Mouse (Mus musculus): ENCODE measurements around the gene Auts2. TPM values are rescaled to one million over a fixed set of nuclear protein-coding genes. Genes with fewer than 3 reads are reported as not detected.

Gene Auts2
- total and polyA plus RNA-seq, 2 experiments from 2014 or later = 35.2 to 57.5 TPM

- DNase-seq (ENCODE audit: low spot score) (no peak), ATAC-seq (ENCODE audit: low FRiP score) (no peak)
- 73% methylated on average over 4 of the region's 4 CpGs for WGBS
- H3K4me3 ChIP-seq (ENCODE audit: low read depth, low read length) = no peak overlapping the region
- H3K4me1 ChIP-seq (ENCODE audit: insufficient read depth, low read length) = peaks cover 4% of the 10 kb centered on the region; the same call in 1 of the 2 replicates
- H3K9ac ChIP-seq (replicated peaks; ENCODE audit: low read length, poor library complexity, severe bottlenecking) = no peak overlapping the region
- no peaks in the 10 kb centered on the region for H3K9me3 ChIP-seq (ENCODE audit: low read length)
- no peak overlapping the region for H3K4me2 ChIP-seq (ENCODE audit: low read depth, low read length, poor library complexity, severe bottlenecking)
- no peak for TF ChIP-seq CTCF (IDR thresholded peaks at IDR 0.05)
- no peak overlapping the region for H3K27ac ChIP-seq (ENCODE audit: low read depth, low read length)
- H3K36me3 ChIP-seq (ENCODE audit: insufficient read depth, low read length) = no peaks in the 10 kb centered on the region
- no peaks in the 10 kb centered on the region for H3K27me3 ChIP-seq (ENCODE audit: insufficient read depth, low read length)
Measured at GRCm38 (mm10) chr5:132300794-132301193, 242.3 kb downstream of the Auts2 start.

GRCm38 (mm10) chr5:132299716-132300115 is 243.4 kb downstream of the Auts2 start:
- 88% methylated on average over 4 of the region's 4 CpGs for WGBS
- Histone ChIP-seq H3K4me1 (ENCODE audit: insufficient read depth, low read length) (peaks cover 6% of the 10 kb centered on the region; the same call in 1 of the 2 replicates), H3K4me3 (ENCODE audit: low read depth, low read length) (no peak overlapping the region), H3K9ac (replicated peaks; ENCODE audit: low read length, poor library complexity, severe bottlenecking) (no peak overlapping the region), H3K9me3 (ENCODE audit: low read length) (no peaks in the 10 kb centered on the region), H3K27ac (ENCODE audit: low read depth, low read length) (no peak overlapping the region), H3K27me3 (ENCODE audit: insufficient read depth, low read length) (no peaks in the 10 kb centered on the region), H3K4me2 (ENCODE audit: low read depth, low read length, poor library complexity, severe bottlenecking) (no peak overlapping the region), H3K36me3 (ENCODE audit: insufficient read depth, low read length) (no peaks in the 10 kb centered on the region)
- TF ChIP-seq CTCF (IDR thresholded peaks at IDR 0.05) = no peak
- no peak for ATAC-seq (ENCODE audit: low FRiP score)
- DNase-seq (ENCODE audit: low spot score) = no peak

- Histone ChIP-seq H3K4me2 (ENCODE audit: low read depth, low read length, poor library complexity, severe bottlenecking) (no peak overlapping the region), H3K9ac (replicated peaks; ENCODE audit: low read length, poor library complexity, severe bottlenecking) (no peak overlapping the region), H3K36me3 (ENCODE audit: insufficient read depth, low read length) (no peaks in the 10 kb centered on the region), H3K27ac (ENCODE audit: low read depth, low read length) (no peak overlapping the region), H3K4me3 (ENCODE audit: low read depth, low read length) (no peak overlapping the region), H3K4me1 (ENCODE audit: insufficient read depth, low read length) (0 out of 2 replicates have a peak, but pooled peaks cover 5% of the 10 kb centered on the region), H3K27me3 (ENCODE audit: insufficient read depth, low read length) (no peaks in the 10 kb centered on the region), H3K9me3 (ENCODE audit: low read length) (no peaks in the 10 kb centered on the region)
- no peak for DNase-seq (ENCODE audit: low spot score)
- TF ChIP-seq CTCF (IDR thresholded peaks at IDR 0.05) = no peak
- ATAC-seq (ENCODE audit: low FRiP score) = no peak
Measured at GRCm38 (mm10) chr5:132298996-132299395, 244.1 kb downstream of the Auts2 start.

- Histone ChIP-seq H3K9ac (replicated peaks; ENCODE audit: low read length, poor library complexity, severe bottlenecking) (no peak overlapping the region), H3K4me3 (ENCODE audit: low read depth, low read length) (no peak overlapping the region), H3K27ac (ENCODE audit: low read depth, low read length) (no peak overlapping the region), H3K9me3 (ENCODE audit: low read length) (no peaks in the 10 kb centered on the region), H3K27me3 (ENCODE audit: insufficient read depth, low read length) (no peaks in the 10 kb centered on the region), H3K4me1 (ENCODE audit: insufficient read depth, low read length) (0 out of 2 replicates have a peak, but pooled peaks cover 5% of the 10 kb centered on the region), H3K4me2 (ENCODE audit: low read depth, low read length, poor library complexity, severe bottlenecking) (no peak overlapping the region), H3K36me3 (ENCODE audit: insufficient read depth, low read length) (no peaks in the 10 kb centered on the region)
- ATAC-seq (ENCODE audit: low FRiP score) (no peak), DNase-seq (ENCODE audit: low spot score) (no peak)
- WGBS = 96% methylated on average over 7 of the region's 7 CpGs
- TF ChIP-seq CTCF (IDR thresholded peaks at IDR 0.05) = no peak
Measured at GRCm38 (mm10) chr5:132297309-132297708, 245.8 kb downstream of the Auts2 start.

- no peaks in the 10 kb centered on the region for H3K27me3 ChIP-seq (ENCODE audit: insufficient read depth, low read length)
- no peaks in the 10 kb centered on the region for H3K9me3 ChIP-seq (ENCODE audit: low read length)
- no peaks in the 10 kb centered on the region for H3K36me3 ChIP-seq (ENCODE audit: insufficient read depth, low read length)
- TF ChIP-seq CTCF (IDR thresholded peaks at IDR 0.05) = no peak
- peaks cover 11% of the 10 kb centered on the region; the same call in 1 of the 2 replicates for H3K4me1 ChIP-seq (ENCODE audit: insufficient read depth, low read length)
- H3K4me3 ChIP-seq (ENCODE audit: low read depth, low read length) = no peak overlapping the region
- no peak overlapping the region for H3K4me2 ChIP-seq (ENCODE audit: low read depth, low read length, poor library complexity, severe bottlenecking)
- DNase-seq (ENCODE audit: low spot score) (no peak), ATAC-seq (ENCODE audit: low FRiP score) (no peak)
- no peak overlapping the region for H3K9ac ChIP-seq (replicated peaks; ENCODE audit: low read length, poor library complexity, severe bottlenecking)
- WGBS = 33% methylated on average over 3 of the region's 3 CpGs
- H3K27ac ChIP-seq (ENCODE audit: low read depth, low read length) = no peak overlapping the region
Measured at GRCm38 (mm10) chr5:132294469-132294868, 248.7 kb downstream of the Auts2 start.

- WGBS = 91% methylated on average over 2 of the region's 2 CpGs
- Histone ChIP-seq H3K9me3 (ENCODE audit: low read length) (no peaks in the 10 kb centered on the region), H3K4me1 (ENCODE audit: insufficient read depth, low read length) (peaks cover 11% of the 10 kb centered on the region; the same call in 1 of the 2 replicates), H3K36me3 (ENCODE audit: insufficient read depth, low read length) (no peaks in the 10 kb centered on the region), H3K4me3 (ENCODE audit: low read depth, low read length) (no peak overlapping the region), H3K27ac (ENCODE audit: low read depth, low read length) (no peak overlapping the region), H3K4me2 (ENCODE audit: low read depth, low read length, poor library complexity, severe bottlenecking) (no peak overlapping the region), H3K27me3 (ENCODE audit: insufficient read depth, low read length) (no peaks in the 10 kb centered on the region), H3K9ac (replicated peaks; ENCODE audit: low read length, poor library complexity, severe bottlenecking) (no peak overlapping the region)
- ATAC-seq (ENCODE audit: low FRiP score) = no peak
- DNase-seq (ENCODE audit: low spot score) = no peak
- no peak for TF ChIP-seq CTCF (IDR thresholded peaks at IDR 0.05)
Measured at GRCm38 (mm10) chr5:132292932-132293331, 250.2 kb downstream of the Auts2 start.

Measured in midbrain, postnatal 0 days (tissue).